Comparison of ENCODE assay signal across 24 mouse cellular contexts in genomic region chr2:66200195-66200594, GRCm38 (mm10). TPM values are rescaled to one million over a fixed set of nuclear protein-coding genes. Genes with fewer than 3 reads are reported as not detected.
A peak's percentile ranks its signal among the peaks of the same experiment; 100 is the strongest.
DNase-seq lines count a peak whose midpoint lies in the region; ATAC-seq and TF ChIP-seq lines count a peak whose summit lies in the region.
"Had no signal": no experiment of that assay in that cellular context is flagged by ENCODE, and none has a peak within 500 bp of the region (broad histone marks: within the 10 kb centered on the region; RNA-seq: fewer than 3 reads in every experiment).

No protein-coding gene starts in this region.

- dilution Hi-C loops in CH12.LX (cut with MboI; ENCODE audit: extremely low pct_ligation_motif_present, extremely low pct_unique_long_range_greater_than_20kb, low sequenced_read_pairs), result no loop called here

- H3K4me2 ChIP-seq in CH12.LX (ENCODE audit: insufficient read depth, low read depth, poor library complexity, severe bottlenecking), result no peak overlapping the region
- H3K4me2 ChIP-seq: embryonic facial prominence, embryonic 12.5 days; embryonic facial prominence, embryonic 15.5 days; heart, embryonic 13.5 days; hindbrain, embryonic 12.5 days; hindbrain, embryonic 15.5 days; intestine, embryonic 15.5 days had no signal

- H3K27me3 ChIP-seq in CH12.LX (replicated peaks), result no peaks in the 10 kb centered on the region
- H3K27me3 ChIP-seq: embryonic facial prominence, embryonic 12.5 days; embryonic facial prominence, embryonic 15.5 days; heart, embryonic 13.5 days; hindbrain, embryonic 12.5 days; hindbrain, embryonic 15.5 days; intestine, embryonic 15.5 days had no signal

- ATAC-seq in granulocyte monocyte progenitor cell, adult 5-6 weeks (replicated peaks; ENCODE audit: poor library complexity, severe bottlenecking), result peak; percentile 92
- 0 out of 2 replicates have a peak, but pooled peaks have one; percentile 33 for ATAC-seq in megakaryocyte, adult 5-6 weeks (ENCODE audit: poor library complexity, severe bottlenecking)
- ATAC-seq: CD4-positive, CD25-positive, alpha-beta regulatory T cell, adult 4 months; forebrain, embryonic 14.5 days; intestine, embryonic 15.5 days had no signal

- TF ChIP-seq RAD21 in CH12.LX (IDR thresholded peaks at IDR 0.05; ENCODE audit: low read depth, low read length), result no peak

- no peaks in the 10 kb centered on the region for H3K4me1 ChIP-seq in CH12.LX (ENCODE audit: control insufficient read depth in 1 of 2, insufficient read depth in 2 of 2)
- H3K4me1 ChIP-seq: embryonic facial prominence, embryonic 12.5 days; embryonic facial prominence, embryonic 15.5 days; heart, embryonic 10.5 days; heart, embryonic 13.5 days; hindbrain, embryonic 12.5 days; hindbrain, embryonic 15.5 days; intestine, embryonic 15.5 days had no signal

- H3K9ac ChIP-seq in CH12.LX (ENCODE audit: insufficient read depth, low read depth), result no peak overlapping the region
- H3K9ac ChIP-seq: embryonic facial prominence, embryonic 12.5 days; embryonic facial prominence, embryonic 15.5 days; heart, embryonic 13.5 days; hindbrain, embryonic 12.5 days; hindbrain, embryonic 15.5 days; intestine, embryonic 15.5 days had no signal

- DNase-seq in CH12.LX (ENCODE audit: extremely low read depth), result peak; percentile 44
- no peak for DNase-seq in lung, adult 18-20 months
- DNase-seq in thymus, postnatal 25 days, result no peak
- no peak for DNase-seq in lung, postnatal 4 days
- DNase-seq: adrenal gland, postnatal 10 days; adrenal gland, postnatal 36 days; cerebellum, adult 18-20 months; cerebellum, adult 9-10 months; cerebellum, postnatal 14 days; gastrocnemius, postnatal 25 days; heart, adult 2 months; heart, postnatal 14 days; heart, postnatal 4 days had no signal

- in situ Hi-C loops in CH12.LX (cut with MboI; ENCODE audit: low pct_ligation_motif_present, low pct_unique_long_range_greater_than_20kb, low sequenced_read_pairs), result no loop called here

- no peak overlapping the region for H3K4me3 ChIP-seq in CH12.LX (replicated peaks in 1 of 3; ENCODE audit: low read depth in 2 of 3, low read length in 2 of 3, poor library complexity in 1 of 3)
- H3K4me3 ChIP-seq: embryonic facial prominence, embryonic 12.5 days; embryonic facial prominence, embryonic 15.5 days; heart, adult 2 months; heart, embryonic 10.5 days; heart, embryonic 13.5 days; hindbrain, embryonic 12.5 days; hindbrain, embryonic 15.5 days; intestine, embryonic 15.5 days had no signal

- no peak for TF ChIP-seq POLR2A in CH12.LX (IDR thresholded peaks at IDR 0.05; ENCODE audit: low read depth, low read length)

- no peaks in the 10 kb centered on the region for H3K36me3 ChIP-seq in CH12.LX (replicated peaks in 1 of 2; ENCODE audit: control insufficient read depth in 1 of 2, insufficient read depth in 1 of 2, low read length in 1 of 2)

- H3K27ac ChIP-seq in CH12.LX (ENCODE audit: insufficient read depth, low read depth), result no peak overlapping the region
- H3K27ac ChIP-seq: embryonic facial prominence, embryonic 12.5 days; embryonic facial prominence, embryonic 15.5 days; heart, adult 2 months; heart, embryonic 10.5 days; heart, embryonic 13.5 days; hindbrain, embryonic 12.5 days; hindbrain, embryonic 15.5 days; intestine, embryonic 15.5 days had no signal

- no peaks in the 10 kb centered on the region for H3K79me2 ChIP-seq in CH12.LX (replicated peaks; ENCODE audit: control insufficient read depth, extremely low read depth, insufficient read depth, poor library complexity, severe bottlenecking)

- TF ChIP-seq EP300 in CH12.LX (IDR thresholded peaks at IDR 0.05; ENCODE audit: low read length), result no peak

- H3K9me3 ChIP-seq in CH12.LX (replicated peaks; ENCODE audit: low read length), result peaks cover 32% of the 10 kb centered on the region
- H3K9me3 ChIP-seq: embryonic facial prominence, embryonic 12.5 days; embryonic facial prominence, embryonic 15.5 days; heart, embryonic 10.5 days; heart, embryonic 13.5 days; hindbrain, embryonic 12.5 days; hindbrain, embryonic 15.5 days; intestine, embryonic 15.5 days had no signal

- TF ChIP-seq CTCF in CH12.LX (conservative IDR thresholded peaks at IDR 0.05 in 1 of 2, IDR thresholded peaks at IDR 0.05 in 1 of 2; ENCODE audit: low read depth in 2 of 2, low read length in 2 of 2), result no peak

TF ChIP-seq in CH12.LX, 34 proteins besides CTCF, POLR2A, EP300 and RAD21:
- TF ChIP-seq ZNF384 (IDR thresholded peaks at IDR 0.05; ENCODE audit: low read depth, low read length) (no peak), SMC3 (IDR thresholded peaks at IDR 0.05; ENCODE audit: low read depth, low read length) (no peak), RCOR1 (conservative IDR thresholded peaks at IDR 0.05; ENCODE audit: low read depth, low read length) (no peak), NELFE (IDR thresholded peaks at IDR 0.05; ENCODE audit: low read depth, low read length) (no peak), ETS1 (conservative IDR thresholded peaks at IDR 0.05; ENCODE audit: low read depth, low read length) (no peak), BHLHE40 (IDR thresholded peaks at IDR 0.05; ENCODE audit: low read depth, low read length) (no peak), MEF2A (IDR thresholded peaks at IDR 0.05; ENCODE audit: borderline replicate concordance, low read depth, low read length) (no peak), MAZ (IDR thresholded peaks at IDR 0.05; ENCODE audit: low read depth, low read length) (no peak), CHD1 (IDR thresholded peaks at IDR 0.05; ENCODE audit: low read depth, low read length) (no peak), USF2 (conservative IDR thresholded peaks at IDR 0.05; ENCODE audit: low read depth, low read length) (no peak), PAX5 (IDR thresholded peaks at IDR 0.05; ENCODE audit: low read length) (no peak), MXI1 (IDR thresholded peaks at IDR 0.05; ENCODE audit: low read depth, low read length) (no peak), JUN (IDR thresholded peaks at IDR 0.05; ENCODE audit: insufficient read depth, low read depth, low read length) (no peak), CHD2 (IDR thresholded peaks at IDR 0.05; ENCODE audit: low read length) (no peak), MAX (IDR thresholded peaks at IDR 0.05; ENCODE audit: low read length) (no peak)

RNA-seq across cellular contexts. Expression of gene Ttc21b, which starts 56.2 kb away (rescaled TPM):
- total RNA-seq in CH12.LX (2012; rRNA removed) (not detected in 2 replicates), CH12.LX (2014; rRNA removed) (not detected in 2 replicates)
- not detected in 2 replicates for polyA plus RNA-seq in CH12.LX (2012; ENCODE audit: insufficient read length, low read depth)
- 5.4 and 9.5 TPM in 2 replicates for total RNA-seq in granulocyte monocyte progenitor cell, adult 5-6 weeks (2014; fragmentation: Nextera tagmentation)
- 7.1 and 7.6 TPM in 2 replicates for total RNA-seq in granulocyte monocyte progenitor cell, adult 5-6 weeks (2017)
- 1.5 and 2.2 TPM in 2 replicates for total RNA-seq in megakaryocyte, adult 5-6 weeks (2015)
- total RNA-seq in megakaryocyte, adult 5-6 weeks (2017), result 2.3 and 3.2 TPM in 2 replicates
